Mouse (Mus musculus): Measurements from ENCODE around the gene Pced1b.
A peak's percentile ranks its signal among the peaks of the same experiment; 100 is the strongest.
"Not testable (repeated sequence)": the region's sequence is repeated elsewhere in the genome, so short reads cannot be mapped to it uniquely, and the experiment has no call there.

Gene Pced1b

GRCm38 (mm10) chr15:97338377-97339060, 91.6 kb downstream of the Pced1b start:
- no peak for DNase-seq (ENCODE audit: low read depth in 2 of 2, low spot score in 2 of 2)

DNA sequence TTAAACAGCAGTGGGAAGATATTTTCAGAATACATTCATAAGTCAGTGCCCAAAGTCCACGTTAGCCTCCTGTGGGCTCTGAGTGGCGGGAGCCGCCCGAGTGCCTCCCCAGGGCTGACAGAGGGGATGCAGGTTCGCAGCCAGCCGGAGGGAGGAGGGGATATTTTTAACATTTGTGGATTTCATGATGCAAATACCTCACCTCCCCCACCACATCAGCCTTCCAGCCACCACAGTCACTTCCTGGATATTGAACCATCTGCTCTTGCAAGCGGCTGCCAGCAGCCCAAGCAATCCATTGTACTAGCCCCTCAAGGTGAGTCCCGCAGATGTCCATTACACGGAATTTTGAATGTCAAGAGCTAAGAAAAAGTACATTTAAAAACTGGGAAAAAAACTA, 95.4 kb downstream of the Pced1b start:
- DNase-seq (ENCODE audit: low read depth in 2 of 2, low spot score in 2 of 2): peak; percentile 41 to 53

- peak; percentile 58 to 64 for DNase-seq (ENCODE audit: low read depth in 2 of 2, low spot score in 2 of 2)
Observed at GRCm38 (mm10) chr15:97342945-97343344, 96.0 kb downstream of the Pced1b start.

GRCm38 (mm10) chr15:97343921-97344320, 97.0 kb downstream of the Pced1b start:
- DNase-seq (ENCODE audit: low read depth in 2 of 2, low spot score in 2 of 2): no peak

GRCm38 (mm10) chr15:97345110-97345509, 98.2 kb downstream of the Pced1b start:
- DNase-seq (ENCODE audit: low read depth in 2 of 2, low spot score in 2 of 2): no peak

GRCm38 (mm10) chr15:97345917-97346316, 99.0 kb downstream of the Pced1b start:
- no peak for DNase-seq (ENCODE audit: low read depth in 2 of 2, low spot score in 2 of 2)

GRCm38 (mm10) chr15:97346413-97346812, 99.5 kb downstream of the Pced1b start:
- DNase-seq (ENCODE audit: low read depth in 2 of 2, low spot score in 2 of 2): no peak

DNA sequence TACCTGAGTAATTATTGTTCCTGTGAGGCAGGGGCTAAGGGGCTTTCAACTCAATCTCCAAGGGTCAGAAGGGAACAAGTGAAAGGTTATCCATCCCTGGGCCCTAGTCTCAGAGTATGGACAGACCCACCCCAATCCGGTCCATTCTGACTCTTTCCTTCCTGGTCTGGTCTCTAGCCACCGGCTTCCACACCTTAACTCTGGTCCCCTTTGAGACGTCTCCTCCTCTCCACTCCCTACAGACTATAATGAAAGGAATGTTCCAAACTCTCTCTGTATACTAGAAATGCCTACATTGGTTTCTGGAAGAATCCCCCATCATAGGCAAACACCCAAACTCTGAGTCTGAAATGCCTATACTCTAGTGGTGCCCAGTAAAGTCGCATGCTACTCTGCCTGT, 100.0 kb downstream of the Pced1b start:
- no peak for DNase-seq (ENCODE audit: low read depth in 2 of 2, low spot score in 2 of 2)

DNA sequence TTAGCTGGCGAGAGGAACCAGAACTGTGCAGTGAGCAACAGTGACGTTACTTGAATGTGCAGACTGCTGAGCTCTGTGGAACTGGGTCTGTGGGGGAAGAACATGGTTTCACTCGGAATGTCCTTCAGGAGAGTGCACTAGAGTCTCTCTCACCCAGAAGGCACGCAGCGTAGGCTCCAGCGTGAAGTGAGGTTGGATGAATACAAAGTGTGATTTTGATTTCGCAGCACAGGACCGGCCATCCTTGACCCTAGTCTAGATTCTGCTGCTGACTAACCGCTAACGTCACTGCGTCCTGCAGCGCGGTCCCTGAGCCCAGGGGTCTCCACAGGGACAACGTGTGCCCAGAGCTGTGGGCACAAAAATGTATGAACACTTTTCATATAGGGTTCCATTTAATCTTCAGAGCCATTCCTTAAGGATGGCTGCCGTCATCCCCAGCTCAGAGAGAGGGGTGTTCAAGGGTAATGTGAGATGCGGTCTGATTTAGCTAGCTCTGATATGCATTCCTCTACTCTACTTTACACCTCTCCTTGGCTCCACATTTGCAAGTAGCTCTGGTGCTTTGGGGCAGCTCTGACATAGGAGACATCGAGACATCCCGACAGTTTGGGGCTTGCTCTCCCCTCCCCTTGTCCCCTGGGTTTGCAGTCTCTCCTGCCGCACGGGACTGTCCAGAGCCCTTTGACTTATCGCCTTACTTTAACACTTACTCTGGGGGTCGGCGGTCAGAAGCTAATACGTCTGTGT, 101.8 kb downstream of the Pced1b start:
- no peak for DNase-seq (ENCODE audit: low read depth in 2 of 2, low spot score in 2 of 2)

DNA sequence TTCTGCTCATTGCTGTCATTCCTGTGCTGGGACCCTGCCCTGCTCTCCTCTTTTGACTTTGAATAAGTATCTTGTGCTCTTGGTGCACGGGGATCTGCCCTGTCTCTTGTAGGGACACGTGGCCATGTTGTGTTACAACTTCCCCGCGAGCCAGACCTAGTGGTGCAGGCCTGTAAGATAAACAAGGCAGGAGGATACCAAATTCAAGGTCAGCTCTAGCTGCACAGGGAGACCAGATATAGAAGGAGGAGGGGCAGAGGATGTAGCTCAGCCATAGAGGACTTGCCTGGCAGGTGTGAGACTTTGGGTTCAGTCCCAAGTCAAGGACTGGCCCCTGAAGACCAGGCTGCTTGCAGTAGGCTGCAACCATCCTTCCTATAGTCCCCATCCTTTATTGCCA, 103.6 kb downstream of the Pced1b start:
- no peak for DNase-seq (ENCODE audit: low read depth in 2 of 2, low spot score in 2 of 2)

GRCm38 (mm10) chr15:97351016-97351415, 104.1 kb downstream of the Pced1b start:
- DNase-seq (ENCODE audit: low read depth in 2 of 2, low spot score in 2 of 2): no peak

- no peak for DNase-seq (ENCODE audit: low read depth in 2 of 2, low spot score in 2 of 2)
Observed at GRCm38 (mm10) chr15:97351681-97352080, 104.8 kb downstream of the Pced1b start.

DNA sequence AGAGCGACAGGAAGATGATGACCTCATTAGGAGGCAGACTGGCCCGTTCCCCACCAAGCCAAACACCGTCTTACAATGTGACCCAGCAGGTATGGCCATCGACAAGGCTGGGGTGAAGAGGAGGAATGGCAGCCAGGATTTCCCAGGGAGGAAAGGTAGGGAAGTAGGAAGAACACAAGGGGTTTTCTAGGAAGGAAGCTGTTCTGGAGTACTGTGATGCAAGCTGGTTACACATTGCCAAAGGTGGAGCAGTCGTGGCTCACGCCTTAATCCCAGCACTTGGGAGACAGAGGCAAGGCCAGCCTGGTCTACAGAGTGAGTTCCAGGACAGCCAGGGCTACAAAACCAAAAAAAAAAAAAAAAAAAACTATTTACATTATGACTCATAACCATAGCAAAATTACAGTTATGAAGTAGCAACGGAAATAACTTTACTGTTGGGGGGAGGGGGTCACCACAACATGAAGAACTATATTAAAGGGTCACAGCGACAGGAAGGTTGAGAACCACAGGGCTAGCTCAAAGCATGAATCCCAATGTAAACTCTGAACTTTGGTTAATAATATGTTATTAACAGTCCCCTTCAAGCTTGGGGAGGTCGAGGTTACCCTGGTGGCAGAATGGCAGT, 108.9 kb downstream of the Pced1b start:
- no peak for DNase-seq (ENCODE audit: low read depth in 2 of 2, low spot score in 2 of 2)

DNA sequence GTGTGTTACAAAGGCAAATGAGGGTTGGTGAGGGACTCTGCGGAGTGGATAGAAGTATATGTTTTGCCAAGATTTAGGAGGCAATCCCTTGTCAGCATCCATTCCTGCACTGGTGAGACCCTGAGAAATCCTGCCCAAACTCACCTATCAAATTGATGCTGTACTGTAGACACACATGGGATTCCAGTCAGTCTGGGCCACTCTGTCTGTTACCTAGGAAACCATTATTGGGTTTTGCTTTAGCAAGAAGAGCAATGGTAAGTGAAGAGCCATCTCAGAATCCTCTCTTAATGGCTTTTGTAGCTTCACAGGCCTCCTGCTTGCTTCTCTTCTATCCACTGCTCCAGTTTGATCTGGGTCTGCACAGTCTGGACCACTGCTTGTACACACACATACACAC, 110.1 kb downstream of the Pced1b start:
- DNase-seq (ENCODE audit: low read depth in 2 of 2, low spot score in 2 of 2): no peak

DNA sequence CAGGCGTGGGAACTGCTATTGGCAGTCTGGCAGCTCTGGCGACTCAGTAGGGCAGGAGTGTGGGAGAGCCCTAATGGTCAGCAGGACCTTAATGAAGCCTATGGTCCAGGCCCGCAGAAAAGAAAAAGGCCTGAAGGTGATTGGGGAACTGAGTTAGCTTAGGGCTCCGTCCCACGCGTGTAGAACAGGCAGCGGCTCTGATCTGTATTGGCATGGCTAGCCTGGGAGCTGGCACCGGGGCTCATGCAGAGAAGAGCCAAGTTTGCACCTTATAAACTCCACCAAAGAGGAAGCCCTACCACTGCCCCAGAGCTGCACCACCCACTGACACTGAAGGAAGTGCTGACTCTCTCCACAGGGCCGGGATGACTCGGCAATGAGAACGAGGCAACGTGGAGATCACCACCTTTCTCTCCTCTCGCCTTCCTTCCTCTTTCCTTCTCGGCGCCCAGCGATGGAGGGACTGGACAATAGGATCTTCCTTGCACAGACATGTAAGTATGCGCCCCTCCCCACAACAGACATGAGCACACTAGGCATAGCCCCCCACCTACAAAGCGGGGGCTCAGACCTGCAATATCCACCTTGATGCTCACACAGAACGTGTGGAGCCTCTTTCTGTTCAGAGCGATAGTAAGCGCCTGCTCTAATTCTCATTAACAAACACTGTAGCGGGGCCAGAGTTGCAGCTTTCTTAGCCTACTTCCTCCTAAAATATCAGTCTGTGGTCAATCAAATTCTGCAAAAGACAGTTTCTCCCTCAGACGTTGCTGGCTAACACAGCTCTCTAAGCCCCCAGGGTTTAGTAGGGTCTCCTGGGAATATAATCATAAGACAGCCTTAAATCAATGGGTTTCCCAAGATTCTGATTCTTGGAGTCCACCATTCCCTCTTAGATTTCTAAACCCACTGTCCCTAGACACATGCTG, 114.2 kb downstream of the Pced1b start:
- DNase-seq (ENCODE audit: low read depth in 2 of 2, low spot score in 2 of 2): peak; percentile 36 to 54

DNA sequence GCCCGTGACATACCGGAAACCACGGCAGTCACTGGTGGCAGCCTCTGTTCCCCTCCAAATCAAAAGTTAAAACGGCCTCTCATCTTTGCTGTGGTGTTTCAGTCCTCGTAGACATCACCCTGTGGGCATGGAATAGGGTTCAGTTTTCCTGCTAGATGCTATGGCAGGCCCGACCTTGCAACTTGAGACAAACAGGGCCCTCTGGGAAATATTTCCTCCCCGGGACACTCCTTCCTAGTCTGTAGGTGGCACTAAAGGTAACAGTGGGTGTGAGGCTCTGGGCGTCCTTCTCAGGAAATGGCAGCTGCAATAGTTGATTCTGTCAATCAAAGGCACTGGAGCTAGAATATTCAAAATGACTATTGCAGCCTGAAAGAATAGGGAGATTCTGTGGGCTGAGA, 114.9 kb downstream of the Pced1b start:
- peak; percentile 51 to 52 for DNase-seq (ENCODE audit: low read depth in 2 of 2, low spot score in 2 of 2)

- DNase-seq (ENCODE audit: low read depth in 2 of 2, low spot score in 2 of 2): not testable (repeated sequence)
Observed at GRCm38 (mm10) chr15:97364271-97364670, 117.4 kb downstream of the Pced1b start.

GRCm38 (mm10) chr15:97364968-97365367, 118.1 kb downstream of the Pced1b start:
- no peak for DNase-seq (ENCODE audit: low read depth in 2 of 2, low spot score in 2 of 2)

DNA sequence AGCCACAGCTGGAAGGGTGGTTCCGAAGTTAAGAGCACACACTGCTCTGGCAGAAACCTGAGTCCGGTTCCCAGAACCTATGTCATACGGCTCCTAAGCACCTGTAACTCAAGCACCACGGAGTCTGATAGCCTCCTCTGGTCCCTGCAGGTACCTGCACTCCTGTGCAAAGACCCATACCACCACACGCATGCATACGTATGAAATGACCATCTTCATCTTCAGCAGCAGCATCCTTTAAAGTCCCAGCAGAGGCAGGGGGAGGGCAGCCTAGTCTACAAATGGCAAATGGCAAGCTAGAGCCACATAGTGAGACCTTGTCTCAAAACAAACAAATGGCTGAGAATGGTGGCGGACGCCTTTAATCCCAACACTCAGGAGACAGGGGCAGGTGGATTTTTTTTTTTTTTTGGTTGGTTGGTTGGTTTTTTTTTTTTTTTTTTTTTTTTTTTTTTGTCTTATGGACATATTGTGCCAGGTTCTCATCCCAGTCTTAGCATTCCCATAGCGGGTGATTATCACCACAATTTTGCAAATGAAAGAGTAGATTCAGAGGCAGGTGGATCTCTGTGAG, 121.2 kb downstream of the Pced1b start:
- DNase-seq (ENCODE audit: low read depth in 2 of 2, low spot score in 2 of 2): no peak

GRCm38 (mm10) chr15:97368631-97369030, 121.7 kb downstream of the Pced1b start:
- DNase-seq (ENCODE audit: low read depth in 2 of 2, low spot score in 2 of 2): no peak

DNA sequence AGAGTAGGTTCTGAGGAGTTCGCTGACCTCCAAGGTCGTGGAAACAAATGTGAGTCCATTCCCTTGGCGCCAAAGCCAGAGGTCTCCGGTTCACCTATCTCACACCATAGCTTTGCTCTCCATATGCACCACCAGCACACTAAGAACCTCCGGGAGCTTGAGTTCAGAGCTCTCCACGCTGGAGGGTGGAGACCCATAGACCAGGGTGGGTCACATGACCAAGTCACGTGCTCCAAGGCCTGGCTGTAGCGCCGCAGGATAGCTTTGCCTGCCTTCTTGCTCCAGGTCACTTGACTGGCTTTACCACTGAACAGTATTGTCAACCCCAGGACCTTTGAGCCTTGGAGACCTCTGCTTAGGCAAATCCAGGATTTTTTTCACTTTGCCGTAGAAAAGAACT, 122.2 kb downstream of the Pced1b start:
- no peak for DNase-seq (ENCODE audit: low read depth in 2 of 2, low spot score in 2 of 2)

Data from CD8-positive naive resting alpha-beta T cell, adult 2 months (primary cell).